Mouse (Mus musculus) urinary bladder, adult 18-20 months (tissue): ENCODE results near the gene Nfyb.

Experiments
- DNase-seq, 2 experiments: peaks; one replicate each; pipeline ENCODE4 v3.0.0; 2022; ENCODE audit warnings: low spot score in 2 of 2, mixed read lengths in 2 of 2

Gene Nfyb

GRCm38 (mm10) chr10:82763840-82764631, at the start of gene Nfyb:
Gene Nfyb (minus strand): TSS chr10:82764144.
- DNase-seq = peak; percentile 97 to 98

GRCm38 (mm10) chr10:82811855-82812431, 48.0 kb upstream of the Nfyb start:
- peak; percentile 61 to 66 for DNase-seq

GRCm38 (mm10) chr10:82809352-82809751, 45.4 kb upstream of the Nfyb start:
- DNase-seq = no peak

- DNase-seq = no peak
Observed at GRCm38 (mm10) chr10:82808891-82809290, 44.9 kb upstream of the Nfyb start.

- no peak for DNase-seq
Observed at GRCm38 (mm10) chr10:82808155-82808554, 44.2 kb upstream of the Nfyb start.

- DNase-seq = no peak
Observed at GRCm38 (mm10) chr10:82807238-82807637, 43.3 kb upstream of the Nfyb start.

- no peak for DNase-seq
Observed at GRCm38 (mm10) chr10:82806414-82806813, 42.5 kb upstream of the Nfyb start.

GRCm38 (mm10) chr10:82805111-82805510, 41.2 kb upstream of the Nfyb start:
- no peak for DNase-seq

GRCm38 (mm10) chr10:82804396-82804795, 40.5 kb upstream of the Nfyb start:
- DNase-seq = no peak

- no peak for DNase-seq
Observed at GRCm38 (mm10) chr10:82800094-82800493, 36.1 kb upstream of the Nfyb start.

- DNase-seq = no peak
Observed at GRCm38 (mm10) chr10:82798312-82798933, 34.5 kb upstream of the Nfyb start.

- DNase-seq = no peak
Observed at GRCm38 (mm10) chr10:82797119-82797491, 33.2 kb upstream of the Nfyb start.

- DNase-seq = no peak
Observed at GRCm38 (mm10) chr10:82796471-82797118, 32.7 kb upstream of the Nfyb start.

GRCm38 (mm10) chr10:82795767-82796166, 31.8 kb upstream of the Nfyb start:
- no peak for DNase-seq

- DNase-seq = peak; percentile 62 to 68
Observed at GRCm38 (mm10) chr10:82795071-82795731, 31.3 kb upstream of the Nfyb start.

- no peak for DNase-seq
Observed at GRCm38 (mm10) chr10:82792311-82792710, 28.4 kb upstream of the Nfyb start.

GRCm38 (mm10) chr10:82791713-82792112, 27.8 kb upstream of the Nfyb start:
- DNase-seq = no peak

- no peak for DNase-seq
Observed at GRCm38 (mm10) chr10:82790504-82790903, 26.6 kb upstream of the Nfyb start.

GRCm38 (mm10) chr10:82789181-82789580, 25.2 kb upstream of the Nfyb start:
- DNase-seq = no peak

GRCm38 (mm10) chr10:82782472-82782871, 18.5 kb upstream of the Nfyb start:
- no peak for DNase-seq

GRCm38 (mm10) chr10:82780816-82781215, 16.9 kb upstream of the Nfyb start:
- DNase-seq = no peak

GRCm38 (mm10) chr10:82780322-82780721, 16.4 kb upstream of the Nfyb start:
- no peak for DNase-seq
